Mouse (Mus musculus) MEL (cell line): Measurements from ENCODE around the gene Cep170b. TPM values are rescaled to one million over a fixed set of nuclear protein-coding genes. Genes with fewer than 3 reads are reported as not detected.

Experiments used
- DNase-seq: peaks from one replicate; pipeline ENCODE4 v3.0.0; 2011; ENCODE audit warnings: low read depth, low spot score
- H3K27ac ChIP-seq: 2 replicates; pipeline ENCODE4 v1.5.1; 2012; ENCODE audit warnings: low read depth, mild to moderate bottlenecking, control low read depth, low read length, moderate library complexity; ENCODE audit not compliant: control insufficient read depth
- H3K27me3 ChIP-seq, 2 experiments: fragments of 150-350 bp in 1 of 2; sonication (generic) in 1 of 2; 2 replicates each; pipeline ENCODE4 v1.6.1; 2012; ENCODE audit warnings: low read length in 2 of 2, mild to moderate bottlenecking in 2 of 2, improper control_type of control experiment in 1 of 2, moderate library complexity in 1 of 2; ENCODE audit not compliant: insufficient read depth in 2 of 2, control insufficient read depth in 1 of 2
- H3K36me3 ChIP-seq, 2 experiments: 2 replicates each; pipeline ENCODE4 v1.6.1; 2012 to 2014; ENCODE audit warnings: low read length in 2 of 2, improper control_type of control experiment in 1 of 2, inconsistent platforms in 1 of 2, mild to moderate bottlenecking in 1 of 2; ENCODE audit not compliant: insufficient read depth in 2 of 2, control insufficient read depth in 1 of 2
- H3K4me1 ChIP-seq, 2 experiments: fragments of 150-350 bp in 1 of 2; sonication (generic) in 1 of 2; 2 replicates each; pipeline ENCODE4 v1.6.1; 2012; ENCODE audit warnings: low read length in 2 of 2, improper control_type of control experiment in 1 of 2, mild to moderate bottlenecking in 1 of 2; ENCODE audit not compliant: insufficient read depth in 2 of 2, control insufficient read depth in 1 of 2
- H3K4me3 ChIP-seq, 2 experiments: fragments of 150-350 bp in 1 of 2; sonication (generic) in 1 of 2; 2 replicates each; pipeline ENCODE4 v1.5.1; 2012; ENCODE audit warnings: low read depth in 2 of 2, low read length in 2 of 2, mild to moderate bottlenecking in 2 of 2, moderate library complexity in 2 of 2, control low read depth in 1 of 2, improper control_type of control experiment in 1 of 2; ENCODE audit not compliant: control insufficient read depth in 1 of 2, insufficient read depth in 1 of 2
- H3K79me2 ChIP-seq: 2 replicates; pipeline ENCODE4 v1.6.1; 2012; ENCODE audit warnings: mild to moderate bottlenecking, low read length, moderate library complexity; ENCODE audit not compliant: control insufficient read depth, poor library complexity, insufficient read depth
- H3K9ac ChIP-seq: 2 replicates; pipeline ENCODE4 v1.6.1; 2012; ENCODE audit warnings: low read depth, mild to moderate bottlenecking, control low read depth, low read length, moderate library complexity; ENCODE audit not compliant: control insufficient read depth, poor library complexity, severe bottlenecking
- H3K9me3 ChIP-seq: fragments of 150-350 bp; sonication (generic); replicated peaks from 2 replicates; pipeline ENCODE4 v1.6.1; 2012; ENCODE audit warnings: mild to moderate bottlenecking, low read length, improper control_type of control experiment, moderate library complexity; ENCODE audit not compliant: insufficient read depth
- CHD2 ChIP-seq: IDR thresholded peaks from 2 replicates; pipeline ENCODE4 v1.6.1; 2011; ENCODE audit warnings: low read length, improper control_type of control experiment
- CTCF ChIP-seq, 3 experiments: IDR thresholded peaks in 2 of 3; conservative IDR thresholded peaks in 1 of 3; 2 replicates each; pipeline ENCODE4 v1.5.1; 2011 to 2012; ENCODE audit warnings: low read length in 3 of 3, low read depth in 2 of 3, mild to moderate bottlenecking in 2 of 3, improper control_type of control experiment in 1 of 3, inconsistent platforms in 1 of 3, mixed read lengths in 1 of 3, moderate library complexity in 1 of 3; ENCODE audit not compliant: control insufficient read depth in 1 of 3, insufficient read depth in 1 of 3, poor library complexity in 1 of 3, severe bottlenecking in 1 of 3
- HCFC1 ChIP-seq: IDR thresholded peaks from 2 replicates; pipeline ENCODE4 v1.6.1; 2012; ENCODE audit warnings: low read depth, mild to moderate bottlenecking, inconsistent platforms, low read length, improper control_type of control experiment, moderate library complexity
- MAFK ChIP-seq: IDR thresholded peaks from 2 replicates; pipeline ENCODE4 v1.6.1; 2011; ENCODE audit warnings: low read depth, mild to moderate bottlenecking, low read length, improper control_type of control experiment, borderline replicate concordance
- MAX ChIP-seq: IDR thresholded peaks from 2 replicates; pipeline ENCODE4 v1.6.1; 2011; ENCODE audit warnings: low read length, improper control_type of control experiment
- MAZ ChIP-seq: IDR thresholded peaks from 2 replicates; pipeline ENCODE4 v1.6.1; 2012; ENCODE audit warnings: low read depth, mild to moderate bottlenecking, inconsistent platforms, low read length, improper control_type of control experiment
- NELFE ChIP-seq: IDR thresholded peaks from 2 replicates; pipeline ENCODE4 v1.6.1; 2011; ENCODE audit warnings: low read depth, low read length, improper control_type of control experiment
- NRF1 ChIP-seq: IDR thresholded peaks from 2 replicates; pipeline ENCODE4 v1.6.1; 2014; ENCODE audit warnings: low read depth, mild to moderate bottlenecking, inconsistent platforms, low read length, improper control_type of control experiment, moderate library complexity; ENCODE audit not compliant: poor library complexity, insufficient read depth, severe bottlenecking
- POLR2A ChIP-seq, 2 experiments: IDR thresholded peaks; 2 replicates each; pipeline ENCODE4 v1.6.1; 2011 to 2012; ENCODE audit warnings: low read length in 2 of 2, mild to moderate bottlenecking in 2 of 2, control low read depth in 1 of 2, improper control_type of control experiment in 1 of 2, low read depth in 1 of 2, moderate library complexity in 1 of 2; ENCODE audit not compliant: control insufficient read depth in 1 of 2, insufficient read depth in 1 of 2, poor library complexity in 1 of 2
- SIN3A ChIP-seq: IDR thresholded peaks from 2 replicates; pipeline ENCODE4 v1.6.1; 2012; ENCODE audit warnings: low read length, improper control_type of control experiment, inconsistent platforms
- TAL1 ChIP-seq: IDR thresholded peaks from 2 replicates; pipeline ENCODE4 v1.6.1; 2012; ENCODE audit warnings: mild to moderate bottlenecking, inconsistent platforms, low read length, moderate library complexity, mixed read lengths
- ZC3H11A ChIP-seq: IDR thresholded peaks from 2 replicates; pipeline ENCODE4 v1.6.1; 2012; ENCODE audit warnings: low read depth, mild to moderate bottlenecking, inconsistent platforms, low read length, improper control_type of control experiment
- polyA plus RNA-seq, 2 experiments: library from polyadenylated mRNA; stranded (reverse) in 1 of 2; unstranded in 1 of 2; fragments of >175 nt in 1 of 2; fragments of >200 nt in 1 of 2; gene quantifications; 2 replicates each; pipeline versions ENCODE4 v1.2.1 to v1.2.4; 2012; ENCODE audit warnings: low replicate concordance in 2 of 2, low read depth in 1 of 2; ENCODE audit not compliant: insufficient read length in 2 of 2, insufficient read depth in 1 of 2, missing spikeins in 1 of 2
- total RNA-seq: library from RNA; depleted of rRNA; stranded (reverse); fragments of 300-350 nt; gene quantifications from 2 replicates; pipeline ENCODE4 v1.2.3, GENCODE M21; 2012

Gene Cep170b
- total and polyA plus RNA-seq, 3 experiments: 49.7 to 64.0 TPM; not detected in 1

DNA sequence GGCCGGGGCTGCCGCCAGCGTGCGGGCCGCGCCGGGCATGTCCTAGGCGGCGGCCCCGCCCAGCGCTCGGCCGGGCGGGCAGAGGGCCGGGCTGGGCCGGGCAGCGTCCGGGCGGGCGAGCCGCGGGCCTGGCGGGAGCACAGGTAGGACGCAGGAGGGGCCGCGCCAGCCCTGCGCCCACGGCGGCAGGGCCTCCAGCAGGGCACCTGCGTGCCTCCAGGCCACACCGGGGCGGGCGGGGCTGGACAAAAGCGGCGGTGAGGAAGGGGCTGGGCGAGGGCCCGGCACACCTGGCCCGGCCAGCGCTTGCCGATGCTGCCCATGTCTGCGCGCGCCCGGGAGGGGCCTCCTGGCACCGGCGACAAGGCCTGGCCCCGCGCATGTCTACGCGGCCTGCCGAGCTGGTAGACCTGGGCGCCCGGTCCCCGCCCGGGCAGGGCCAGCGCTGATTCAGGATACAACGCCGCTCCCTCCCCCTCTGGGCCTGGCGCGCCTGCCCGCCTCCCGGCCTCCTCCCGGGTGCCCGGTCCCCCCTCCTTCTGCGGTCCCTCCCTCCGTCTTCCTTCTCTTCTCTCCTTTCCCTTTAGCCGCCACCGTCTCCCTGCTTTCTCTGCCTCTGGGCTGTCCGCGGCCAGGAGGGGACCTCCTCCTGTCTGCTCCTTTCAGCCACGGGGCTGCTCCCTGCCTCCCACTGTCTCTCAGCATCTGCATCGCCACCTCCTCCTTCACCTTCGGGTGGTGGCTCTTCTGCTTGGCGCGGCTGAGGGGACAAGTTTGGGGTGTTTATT is 2.2 kb downstream of the Cep170b start:
- TF ChIP-seq NELFE: peak; percentile 22; the same call in 1 of the 2 replicates
- TF ChIP-seq SIN3A: no peak; the same call in 1 of the 2 replicates
- 0 out of 2 replicates have a peak, but pooled peaks have one; percentile 11 for TF ChIP-seq MAX
- TF ChIP-seq NRF1: peak; percentile 64
- no peak for TF ChIP-seq TAL1
- TF ChIP-seq HCFC1: no peak
- TF ChIP-seq CTCF (IDR thresholded peaks at IDR 0.05 in 2 of 3, conservative IDR thresholded peaks at IDR 0.05 in 1 of 3; ENCODE audit: control insufficient read depth in 1 of 3, insufficient read depth in 1 of 3, low read depth in 2 of 3, low read length in 3 of 3, poor library complexity in 1 of 3, severe bottlenecking in 1 of 3): no peak
- no peak; a peak in 2 of 4 replicates for TF ChIP-seq POLR2A (IDR thresholded peaks at IDR 0.05; ENCODE audit: control insufficient read depth in 1 of 2, insufficient read depth in 1 of 2, low read depth in 1 of 2, low read length in 2 of 2, poor library complexity in 1 of 2)
- peak; percentile 74 for TF ChIP-seq MAZ
- Histone ChIP-seq H3K4me1 (peaks cover 0 to 14% of the 10 kb centered on the region in 2 experiments; a peak in 3 of 4 replicates), H3K9me3 (no peaks in the 10 kb centered on the region), H3K27me3 (peaks cover 0 to 2% of the 10 kb centered on the region in 2 experiments; a peak in 1 of 4 replicates), H3K27ac (no peak overlapping the region), H3K4me3 (peak overlapping the region; percentile 54 to 70), H3K9ac (peak overlapping the region; percentile 51), H3K36me3 (0 out of 4 replicates have a peak, but pooled peaks cover 0 to 2% of the 10 kb centered on the region in 2 experiments), H3K79me2 (no peaks in the 10 kb centered on the region; the same call in 1 of the 2 replicates)
- DNase-seq: peak; percentile 66

DNA sequence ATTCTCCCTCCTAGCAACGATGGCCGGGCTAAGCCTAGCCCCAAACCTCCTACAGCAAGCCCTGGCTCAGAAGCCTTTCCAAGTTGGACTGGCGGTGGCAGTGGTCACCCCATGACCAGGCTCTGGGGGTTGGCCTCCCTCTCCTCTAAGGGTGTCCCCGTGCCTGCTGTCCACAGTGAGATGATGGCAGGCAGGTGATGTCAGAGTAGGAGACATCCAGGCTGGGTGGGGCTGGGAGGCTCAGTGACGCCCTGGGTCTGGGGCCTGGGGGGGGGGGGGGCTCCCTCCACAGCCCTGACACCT is 2.7 kb downstream of the Cep170b start:
- no peaks in the 10 kb centered on the region for H3K9me3 ChIP-seq
- no peak overlapping the region for H3K27ac ChIP-seq
- H3K36me3 ChIP-seq: 0 out of 4 replicates have a peak, but pooled peaks cover 0 to 2% of the 10 kb centered on the region in 2 experiments
- TF ChIP-seq MAZ (no peak), CTCF (IDR thresholded peaks at IDR 0.05 in 2 of 3, conservative IDR thresholded peaks at IDR 0.05 in 1 of 3; ENCODE audit: control insufficient read depth in 1 of 3, insufficient read depth in 1 of 3, low read depth in 2 of 3, low read length in 3 of 3, poor library complexity in 1 of 3, severe bottlenecking in 1 of 3) (no peak), NRF1 (no peak), POLR2A (IDR thresholded peaks at IDR 0.05; ENCODE audit: control insufficient read depth in 1 of 2, insufficient read depth in 1 of 2, low read depth in 1 of 2, low read length in 2 of 2, poor library complexity in 1 of 2) (no peak), SIN3A (no peak), TAL1 (no peak), HCFC1 (no peak), MAFK (no peak)
- H3K79me2 ChIP-seq: no peaks in the 10 kb centered on the region; the same call in 1 of the 2 replicates
- peak overlapping the region; percentile 54 to 70 for H3K4me3 ChIP-seq
- no peak for DNase-seq
- peaks cover 0 to 2% of the 10 kb centered on the region in 2 experiments; a peak in 1 of 4 replicates for H3K27me3 ChIP-seq
- H3K9ac ChIP-seq: peak overlapping the region; percentile 51
- peaks cover 0 to 14% of the 10 kb centered on the region in 2 experiments; a peak in 3 of 4 replicates for H3K4me1 ChIP-seq

DNA sequence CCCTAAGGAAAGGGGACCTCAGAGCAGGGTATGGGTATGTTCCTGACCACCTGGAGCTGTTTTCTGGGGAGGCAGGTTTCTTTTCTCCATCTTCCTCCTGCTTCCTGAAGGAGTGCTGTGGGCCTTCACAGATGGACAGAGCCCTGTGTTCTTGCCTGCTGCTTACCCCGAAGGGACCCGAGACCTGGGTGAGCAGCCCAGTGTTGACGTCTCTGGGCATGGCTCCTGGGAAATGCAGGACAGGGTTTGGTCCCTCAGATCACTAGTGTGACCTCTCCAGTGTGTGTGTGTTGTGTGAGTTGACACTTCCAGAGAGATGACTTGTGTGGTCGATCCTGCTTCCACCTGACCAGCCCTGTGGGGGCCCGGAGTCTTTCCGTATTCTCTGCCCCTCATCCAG is 3.2 kb downstream of the Cep170b start:
- TF ChIP-seq CHD2 (no peak), ZC3H11A (no peak), TAL1 (no peak), NELFE (peak; percentile 31; the same call in 1 of the 2 replicates)
- TF ChIP-seq, all 39 proteins: peak for 1
- Histone ChIP-seq H3K9ac (no peak overlapping the region), H3K4me1 (peaks cover 0 to 14% of the 10 kb centered on the region in 2 experiments; a peak in 3 of 4 replicates), H3K9me3 (no peaks in the 10 kb centered on the region), H3K27ac (no peak overlapping the region), H3K27me3 (peaks cover 0 to 2% of the 10 kb centered on the region in 2 experiments; a peak in 1 of 4 replicates), H3K79me2 (no peaks in the 10 kb centered on the region; the same call in 1 of the 2 replicates), H3K4me3 (no peak overlapping the region), H3K36me3 (0 out of 4 replicates have a peak, but pooled peaks cover 0 to 2% of the 10 kb centered on the region in 2 experiments)
- no peak for DNase-seq
